Mouse (Mus musculus): Measurements from ENCODE around the gene Depdc5.

GRCm38 (mm10) chr5:32950702-32951274, 87.3 kb downstream of the Depdc5 start:
- TF ChIP-seq POLR2AphosphoS2 (IDR thresholded peaks at IDR 0.05; ENCODE audit: insufficient read length, low read depth) (no peak), SRF (IDR thresholded peaks at IDR 0.05; ENCODE audit: control insufficient read depth, insufficient read length, low read depth) (no peak), POLR2A (IDR thresholded peaks at IDR 0.05; ENCODE audit: insufficient read length, low read depth) (no peak), E2F4 (IDR thresholded peaks at IDR 0.05; ENCODE audit: insufficient read depth) (no peak), USF1 (IDR thresholded peaks at IDR 0.05; ENCODE audit: low read depth) (no peak), TCF12 (IDR thresholded peaks at IDR 0.05; ENCODE audit: insufficient read depth, poor library complexity, severe bottlenecking) (no peak), MYOD1 (IDR thresholded peaks at IDR 0.05; ENCODE audit: control insufficient read depth in 1 of 3, insufficient read length in 2 of 3, low read depth in 2 of 3) (no peak)

All from myocyte (in vitro differentiated cells).